9 mouse cellular contexts compared by ENCODE assay signal in the genomic region with DNA sequence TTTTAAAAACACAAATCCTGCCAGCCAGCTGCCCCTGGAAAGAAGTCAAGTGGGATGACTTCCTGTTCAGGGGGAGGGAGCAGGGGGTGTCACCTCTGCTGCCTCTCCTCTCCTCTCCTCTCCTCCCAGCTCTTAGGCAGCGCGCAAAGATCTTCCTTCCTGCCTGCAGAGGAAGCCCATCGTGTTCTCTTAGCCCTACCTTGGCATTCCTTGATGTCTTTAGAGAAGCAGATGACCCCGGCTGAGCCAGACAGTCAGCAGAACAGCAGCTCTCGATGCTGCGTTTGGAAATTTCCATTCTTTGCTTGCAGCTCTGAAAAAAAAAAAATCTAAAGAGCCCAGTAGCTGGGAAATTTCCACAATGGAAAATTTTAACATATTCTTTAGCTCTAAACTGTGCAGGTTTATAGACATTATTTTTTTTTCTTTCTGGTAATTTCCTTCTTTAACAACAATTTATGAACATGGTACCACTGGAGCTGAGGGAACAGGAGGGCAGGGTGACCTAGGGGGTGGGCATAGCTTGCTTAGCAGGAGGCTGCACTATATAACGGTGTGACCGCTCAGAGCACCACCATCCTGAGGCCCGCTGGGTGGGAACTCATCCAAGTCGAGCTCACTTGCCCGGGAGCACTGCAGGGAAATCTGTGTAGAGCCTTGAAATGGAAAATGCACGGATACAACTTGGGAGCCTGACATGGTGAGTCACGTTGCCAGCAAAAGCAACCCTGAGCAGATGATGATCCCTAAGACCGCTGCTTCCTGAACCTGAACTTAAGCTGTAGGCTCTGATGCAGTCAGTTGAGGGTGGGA.
A peak's percentile ranks its signal among the peaks of the same experiment; 100 is the strongest.
DNase-seq lines count a peak whose midpoint lies in the region; ATAC-seq lines count a peak whose summit lies in the region.
"Had no signal": no experiment of that assay in that cellular context is flagged by ENCODE, and none has a peak within 500 bp of the region (broad histone marks: within the 10 kb centered on the region; RNA-seq: fewer than 3 reads in every experiment).

No protein-coding gene starts in this region.

- no peaks in the 10 kb centered on the region for H3K36me3 ChIP-seq in kidney, embryonic 14.5 days (ENCODE audit: control insufficient read depth, insufficient read depth, low read length)
- no peaks in the 10 kb centered on the region for H3K36me3 ChIP-seq in forebrain, embryonic 15.5 days
- no peaks in the 10 kb centered on the region for H3K36me3 ChIP-seq in midbrain, embryonic 15.5 days (replicated peaks)
- H3K36me3 ChIP-seq: neural tube, embryonic 12.5 days had no signal

- H3K27ac ChIP-seq in kidney, embryonic 14.5 days (ENCODE audit: low read depth, low read length): no peak overlapping the region
- H3K27ac ChIP-seq in forebrain, embryonic 15.5 days (replicated peaks): no peak overlapping the region
- H3K27ac ChIP-seq in midbrain, embryonic 15.5 days: no peak overlapping the region
- H3K27ac ChIP-seq: neural tube, embryonic 12.5 days had no signal

- no peaks in the 10 kb centered on the region for H3K27me3 ChIP-seq in kidney, embryonic 14.5 days (ENCODE audit: control insufficient read depth, insufficient read depth, low read length)
- no peaks in the 10 kb centered on the region for H3K27me3 ChIP-seq in forebrain, embryonic 15.5 days
- H3K27me3 ChIP-seq in midbrain, embryonic 15.5 days (replicated peaks): no peaks in the 10 kb centered on the region
- H3K27me3 ChIP-seq: neural tube, embryonic 12.5 days had no signal

- no peak overlapping the region for H3K9ac ChIP-seq in kidney, embryonic 14.5 days (ENCODE audit: low read depth, low read length)
- no peak overlapping the region for H3K9ac ChIP-seq in forebrain, embryonic 15.5 days (replicated peaks)
- no peak overlapping the region for H3K9ac ChIP-seq in midbrain, embryonic 15.5 days
- H3K9ac ChIP-seq: neural tube, embryonic 12.5 days had no signal

- no peaks in the 10 kb centered on the region for H3K4me1 ChIP-seq in kidney, embryonic 14.5 days (ENCODE audit: control insufficient read depth, insufficient read depth, low read length)
- H3K4me1 ChIP-seq in forebrain, embryonic 15.5 days: no peaks in the 10 kb centered on the region
- H3K4me1 ChIP-seq in midbrain, embryonic 15.5 days: peaks cover 3% of the 10 kb centered on the region; the same call in 1 of the 2 replicates

- peak; percentile 79 for DNase-seq in kidney, adult 18-20 months
- DNase-seq in Muller cell, postnatal 12 days (ENCODE audit: inconsistent ontology term): peak; percentile 22
- DNase-seq in cerebellum, postnatal 14 days: peak; percentile 65 to 68
- DNase-seq in heart, postnatal 25 days (ENCODE audit: low spot score): peak; percentile 31
- DNase-seq in mesoderm, embryonic 11.5 days (ENCODE audit: low read depth, low spot score): peak; percentile 55

- intact Hi-C loops in heart, postnatal 25 days (cut with DNase I): no loop called here

- no peak overlapping the region for H3K4me2 ChIP-seq in kidney, embryonic 14.5 days (replicated peaks; ENCODE audit: low read depth, low read length)
- H3K4me2 ChIP-seq in forebrain, embryonic 15.5 days (replicated peaks): no peak overlapping the region
- no peak overlapping the region for H3K4me2 ChIP-seq in midbrain, embryonic 15.5 days
- H3K4me2 ChIP-seq: neural tube, embryonic 12.5 days had no signal

- 44% methylated on average over 14 of the region's 14 CpGs for WGBS in kidney, embryonic 14.5 days
- WGBS in forebrain, embryonic 15.5 days: 54% methylated on average over 14 of the region's 14 CpGs
- WGBS in midbrain, embryonic 15.5 days: 47% methylated on average over 14 of the region's 14 CpGs

- H3K4me3 ChIP-seq in kidney, embryonic 14.5 days (ENCODE audit: low read length): no peak overlapping the region
- H3K4me3 ChIP-seq in forebrain, embryonic 15.5 days: no peak overlapping the region
- no peak overlapping the region for H3K4me3 ChIP-seq in midbrain, embryonic 15.5 days
- H3K4me3 ChIP-seq: neural tube, embryonic 12.5 days had no signal

- ATAC-seq in kidney, embryonic 14.5 days (ENCODE audit: low FRiP score, low TSS enrichment): no peak
- no peak for ATAC-seq in forebrain, embryonic 15.5 days (replicated peaks)
- ATAC-seq in midbrain, embryonic 15.5 days (replicated peaks): no peak

- no peaks in the 10 kb centered on the region for H3K9me3 ChIP-seq in kidney, embryonic 14.5 days (ENCODE audit: control insufficient read depth, low read length)
- H3K9me3 ChIP-seq in forebrain, embryonic 15.5 days: no peaks in the 10 kb centered on the region
- H3K9me3 ChIP-seq in midbrain, embryonic 15.5 days: no peaks in the 10 kb centered on the region
- H3K9me3 ChIP-seq: neural tube, embryonic 12.5 days had no signal

Comparison
In these comparisons a context has a peak if more than half of its experiments do, and no peak if none do; other contexts are left out.
1. DNase-seq: peak in every context shown above with its lines; median percentile 79 in kidney, adult 18-20 months; 66 in cerebellum, postnatal 14 days; 55 in mesoderm, embryonic 11.5 days; 31 in heart, postnatal 25 days; 22 in Muller cell, postnatal 12 days.